Mouse (Mus musculus) liver, embryonic 14.5 days (tissue): Measurements from ENCODE around the gene Erp29. TPM values are rescaled to one million over a fixed set of nuclear protein-coding genes. Genes with fewer than 3 reads are reported as not detected.

Experiments
- ATAC-seq: fragments of 200-750 bp; cut with Nextera tagmentation; 2 replicates; pipeline ENCODE4 v1.8.0; 2017; ENCODE audit warnings: moderate number of reproducible peaks, mild to moderate bottlenecking, moderate library complexity; ENCODE audit not compliant: insufficient read depth
- DNase-seq, 3 experiments: peaks; one replicate each; pipeline ENCODE4 v3.0.0-alpha.2; 2012 to 2013; ENCODE audit warnings: low read depth in 3 of 3, low spot score in 3 of 3
- H3K27ac ChIP-seq: fragments of 300-500 bp; sonication (generic); 2 replicates; pipeline ENCODE4 v1.5.1; 2014; ENCODE audit warnings: moderate library complexity, mild to moderate bottlenecking, control low read depth, inconsistent platforms
- H3K27me3 ChIP-seq: fragments of 300-500 bp; sonication (generic); 2 replicates; pipeline ENCODE4 v1.6.1; 2014; ENCODE audit warnings: mild to moderate bottlenecking, low read length, moderate library complexity; ENCODE audit not compliant: control insufficient read depth, insufficient read depth
- H3K36me3 ChIP-seq: fragments of 300-500 bp; sonication (generic); replicated peaks from 2 replicates; pipeline ENCODE4 v1.6.1; 2014; ENCODE audit warnings: low read depth; ENCODE audit not compliant: control insufficient read depth, insufficient read depth
- H3K4me1 ChIP-seq, 2 experiments: fragments of 200-500 bp in 1 of 2; fragments of 300-500 bp in 1 of 2; sonication (generic) in 1 of 2; replicated peaks; 2 replicates each; pipeline ENCODE4 v1.6.1; 2012 to 2014; ENCODE audit warnings: antibody characterized with exemption in 1 of 2, inconsistent platforms in 1 of 2, low read length in 1 of 2; ENCODE audit not compliant: control insufficient read depth in 2 of 2, insufficient read depth in 2 of 2
- H3K4me2 ChIP-seq: fragments of 300-500 bp; sonication (generic); 2 replicates; pipeline ENCODE4 v1.6.1; 2014; ENCODE audit warnings: low read depth, mild to moderate bottlenecking, control low read depth, moderate library complexity
- H3K4me3 ChIP-seq, 2 experiments: fragments of 200-500 bp in 1 of 2; fragments of 300-500 bp in 1 of 2; sonication (generic) in 1 of 2; 2 replicates each; pipeline ENCODE4 v1.5.1; 2012 to 2014; ENCODE audit warnings: low read depth in 2 of 2, low read length in 2 of 2, mild to moderate bottlenecking in 2 of 2, control low read depth in 1 of 2, inconsistent platforms in 1 of 2, moderate library complexity in 1 of 2; ENCODE audit not compliant: insufficient read depth in 1 of 2
- H3K9ac ChIP-seq: fragments of 300-500 bp; sonication (generic); replicated peaks from 2 replicates; pipeline ENCODE4 v1.6.1; 2014; ENCODE audit warnings: mild to moderate bottlenecking, control low read depth, moderate library complexity
- H3K9me3 ChIP-seq: fragments of 300-500 bp; sonication (generic); 2 replicates; pipeline ENCODE4 v1.6.1; 2016; ENCODE audit warnings: low read length, mixed read lengths; ENCODE audit not compliant: control insufficient read depth
- CTCF ChIP-seq: IDR thresholded peaks from 2 replicates; pipeline ENCODE4 v1.5.1; 2016; ENCODE audit warnings: antibody characterized with exemption, low read depth, control low read depth
- EP300 ChIP-seq: IDR thresholded peaks from 2 replicates; pipeline ENCODE4 v1.6.1; 2016; ENCODE audit warnings: antibody characterized with exemption, low read depth
- WGBS: fragments of 180-500 bp; shearing (Covaris S2); extraction: QIAGEN DNeasy Blood & Tissue Kit; methylation state at CpG from one replicate; pipeline ENCODE4 v1.1.7; 2014; ENCODE audit not compliant: insufficient replicate concordance; 5-methylcytosine and 5-hydroxymethylcytosine counted together
- polyA plus RNA-seq, 2 experiments: library from polyadenylated mRNA; depleted of rRNA in 1 of 2; stranded (reverse) in 1 of 2; unstranded in 1 of 2; fragments of >200 nt; fragmentation: Nextera tagmentation in 1 of 2; extraction: Ambion mirVana in 1 of 2; gene quantifications; 2 replicates each; pipeline versions ENCODE4 v1.2.1 to v1.2.3; 2012 to 2014

The Erp29 gene
- polyA plus RNA-seq, 2 experiments: 63.7 to 74.9 TPM

GRCm38 (mm10) chr5:121477680-121478079 is 25.4 kb upstream of the Erp29 start:
- no peak overlapping the region for H3K4me3 ChIP-seq
- WGBS: 35% methylated on average over 3 of the region's 3 CpGs
- DNase-seq (peak; percentile 53 to 70 (median 64)), ATAC-seq (no peak)
- no peak overlapping the region for H3K27ac ChIP-seq
- peaks cover 12 to 24% of the 10 kb centered on the region in 2 experiments for H3K4me1 ChIP-seq
- peak; percentile 75 for TF ChIP-seq CTCF
- TF ChIP-seq EP300: no peak
- H3K27me3 ChIP-seq: no peaks in the 10 kb centered on the region
- no peak overlapping the region for H3K4me2 ChIP-seq
- H3K9ac ChIP-seq: no peak overlapping the region
- no peaks in the 10 kb centered on the region for H3K36me3 ChIP-seq
- no peaks in the 10 kb centered on the region; the same call in 1 of the 2 replicates for H3K9me3 ChIP-seq

GRCm38 (mm10) chr5:121476040-121476439 is 23.7 kb upstream of the Erp29 start:
- Histone ChIP-seq H3K27me3 (no peaks in the 10 kb centered on the region), H3K4me1 (peaks cover 12 to 32% of the 10 kb centered on the region in 2 experiments), H3K27ac (peak overlapping the region; percentile 75), H3K9me3 (no peaks in the 10 kb centered on the region; the same call in 1 of the 2 replicates), H3K4me2 (peak overlapping the region; percentile 43), H3K36me3 (no peaks in the 10 kb centered on the region), H3K4me3 (no peak overlapping the region), H3K9ac (peak overlapping the region; percentile 6; the same call in 1 of the 2 replicates)
- ATAC-seq: peak; percentile 89
- peak; percentile 57 to 65 (median 64) for DNase-seq
- TF ChIP-seq CTCF (no peak), EP300 (peak; percentile 88)
- 33% methylated on average over 1 of the region's 1 CpGs for WGBS

- ATAC-seq: no peak
- 76% methylated on average over 7 of the region's 7 CpGs for WGBS
- TF ChIP-seq CTCF (no peak), EP300 (no peak)
- Histone ChIP-seq H3K36me3 (no peaks in the 10 kb centered on the region), H3K9ac (no peak overlapping the region), H3K27me3 (no peaks in the 10 kb centered on the region), H3K4me2 (no peak overlapping the region), H3K27ac (no peak overlapping the region), H3K4me3 (no peak overlapping the region), H3K4me1 (peaks cover 12 to 42% of the 10 kb centered on the region in 2 experiments), H3K9me3 (no peaks in the 10 kb centered on the region; the same call in 1 of the 2 replicates)
- DNase-seq: no peak
Measured at GRCm38 (mm10) chr5:121474610-121475009, 22.3 kb upstream of the Erp29 start.

- no peak for DNase-seq
- H3K4me3 ChIP-seq: no peak overlapping the region
- ATAC-seq: no peak
- H3K4me2 ChIP-seq: no peak overlapping the region
- TF ChIP-seq EP300 (no peak), CTCF (no peak)
- H3K36me3 ChIP-seq: no peaks in the 10 kb centered on the region
- 68% methylated on average over 2 of the region's 2 CpGs for WGBS
- peaks cover 12 to 42% of the 10 kb centered on the region in 2 experiments for H3K4me1 ChIP-seq
- no peaks in the 10 kb centered on the region for H3K27me3 ChIP-seq
- H3K27ac ChIP-seq: no peak overlapping the region
- no peak overlapping the region for H3K9ac ChIP-seq
- no peaks in the 10 kb centered on the region; the same call in 1 of the 2 replicates for H3K9me3 ChIP-seq
Measured at GRCm38 (mm10) chr5:121472411-121472810, 20.1 kb upstream of the Erp29 start.

- Histone ChIP-seq H3K4me3 (no peak overlapping the region), H3K36me3 (no peaks in the 10 kb centered on the region), H3K4me1 (peaks cover 0 to 20% of the 10 kb centered on the region in 2 experiments), H3K4me2 (no peak overlapping the region), H3K9me3 (no peaks in the 10 kb centered on the region), H3K9ac (no peak overlapping the region), H3K27me3 (no peaks in the 10 kb centered on the region), H3K27ac (no peak overlapping the region)
- 34% methylated on average over 3 of the region's 3 CpGs for WGBS
- no peak for DNase-seq
- ATAC-seq: no peak
- TF ChIP-seq EP300 (no peak), CTCF (no peak)
Measured at GRCm38 (mm10) chr5:121469566-121469965, 17.3 kb upstream of the Erp29 start.
